Mouse (Mus musculus): Measurements from ENCODE around the gene Zbtb22. TPM values are rescaled to one million over a fixed set of nuclear protein-coding genes. Genes with fewer than 3 reads are reported as not detected.

Gene Zbtb22
- polyA plus RNA-seq, 1 experiment from 2014 or later, result 6.5 TPM

- 0 out of 2 replicates have a peak, but pooled peaks cover 3% of the 10 kb centered on the region for H3K36me3 ChIP-seq (ENCODE audit: control insufficient read depth, insufficient read depth, low read length)
- H3K9ac ChIP-seq (replicated peaks; ENCODE audit: low read depth, low read length), result no peak overlapping the region
- H3K4me3 ChIP-seq (ENCODE audit: low read depth, low read length), result no peak overlapping the region
- peaks cover 9% of the 10 kb centered on the region for H3K4me1 ChIP-seq (ENCODE audit: control insufficient read depth, insufficient read depth, low read length)
- H3K27me3 ChIP-seq (ENCODE audit: control insufficient read depth, insufficient read depth, low read length), result no peaks in the 10 kb centered on the region
- H3K27ac ChIP-seq (ENCODE audit: low read depth, low read length), result no peak overlapping the region
- H3K4me2 ChIP-seq (ENCODE audit: low read depth, low read length), result 0 out of 2 replicates have a peak overlapping the region, but pooled peaks have one; percentile 6
- no peaks in the 10 kb centered on the region for H3K9me3 ChIP-seq (ENCODE audit: control insufficient read depth, low read length)
- no peak for ATAC-seq (ENCODE audit: low read depth)
- 83% methylated on average over 17 of the region's 17 CpGs for WGBS
Observed at GRCm38 (mm10) chr17:33926207-33926932, 10.7 kb downstream of the Zbtb22 start.

GRCm38 (mm10) chr17:33928251-33928947 lies 12.7 kb downstream of the Zbtb22 start:
- no peak overlapping the region for H3K27ac ChIP-seq (ENCODE audit: low read depth, low read length)
- peak overlapping the region; percentile 72 for H3K9ac ChIP-seq (replicated peaks; ENCODE audit: low read depth, low read length)
- no peak for ATAC-seq (ENCODE audit: low read depth)
- H3K4me1 ChIP-seq (ENCODE audit: control insufficient read depth, insufficient read depth, low read length), result peaks cover 9% of the 10 kb centered on the region
- no peaks in the 10 kb centered on the region for H3K27me3 ChIP-seq (ENCODE audit: control insufficient read depth, insufficient read depth, low read length)
- H3K36me3 ChIP-seq (ENCODE audit: control insufficient read depth, insufficient read depth, low read length), result peaks cover 8% of the 10 kb centered on the region; the same call in 1 of the 2 replicates
- peak overlapping the region; percentile 79 for H3K4me2 ChIP-seq (ENCODE audit: low read depth, low read length)
- H3K4me3 ChIP-seq (ENCODE audit: low read depth, low read length), result peak overlapping the region; percentile 65
- H3K9me3 ChIP-seq (ENCODE audit: control insufficient read depth, low read length), result no peaks in the 10 kb centered on the region
- WGBS, result 69% methylated on average over 21 of the region's 21 CpGs

- under 1% methylated on average over 72 of the region's 80 CpGs for WGBS
- Histone ChIP-seq H3K36me3 (ENCODE audit: control insufficient read depth, insufficient read depth, low read length) (peaks cover 13% of the 10 kb centered on the region; the same call in 1 of the 2 replicates), H3K27me3 (ENCODE audit: control insufficient read depth, insufficient read depth, low read length) (no peaks in the 10 kb centered on the region), H3K9me3 (ENCODE audit: control insufficient read depth, low read length) (no peaks in the 10 kb centered on the region), H3K4me3 (ENCODE audit: low read depth, low read length) (peak within 1 kb of the TSS; percentile 65), H3K27ac (ENCODE audit: low read depth, low read length) (peak within 1 kb of the TSS; percentile 88), H3K4me2 (ENCODE audit: low read depth, low read length) (peak within 1 kb of the TSS; percentile 79), H3K9ac (replicated peaks; ENCODE audit: low read depth, low read length) (peak within 1 kb of the TSS; percentile 72), H3K4me1 (ENCODE audit: control insufficient read depth, insufficient read depth, low read length) (peaks cover 9% of the 10 kb centered on the region)
- peak; percentile 89 for ATAC-seq (ENCODE audit: low read depth)
Observed at GRCm38 (mm10) chr17:33929371-33930279, 13.9 kb downstream of the Zbtb22 start, which contains the start of gene Rgl2. Gene Rgl2, plus strand, starts transcription at chr17:33929543.

GRCm38 (mm10) chr17:33930280-33931158 lies 14.8 kb downstream of the Zbtb22 start:
- H3K4me2 ChIP-seq (ENCODE audit: low read depth, low read length), result peak overlapping the region; percentile 79
- no peaks in the 10 kb centered on the region for H3K9me3 ChIP-seq (ENCODE audit: control insufficient read depth, low read length)
- 0% methylated on average over 44 of the region's 45 CpGs for WGBS
- H3K4me1 ChIP-seq (ENCODE audit: control insufficient read depth, insufficient read depth, low read length), result peaks cover 9% of the 10 kb centered on the region
- no peaks in the 10 kb centered on the region for H3K27me3 ChIP-seq (ENCODE audit: control insufficient read depth, insufficient read depth, low read length)
- peak overlapping the region; percentile 72 for H3K9ac ChIP-seq (replicated peaks; ENCODE audit: low read depth, low read length)
- H3K36me3 ChIP-seq (ENCODE audit: control insufficient read depth, insufficient read depth, low read length), result peaks cover 13% of the 10 kb centered on the region; the same call in 1 of the 2 replicates
- 0 out of 2 replicates have a peak, but pooled peaks have one; percentile 10 for ATAC-seq (ENCODE audit: low read depth)
- peak overlapping the region; percentile 88 for H3K27ac ChIP-seq (ENCODE audit: low read depth, low read length)
- peak overlapping the region; percentile 65 for H3K4me3 ChIP-seq (ENCODE audit: low read depth, low read length)

- peaks cover 9% of the 10 kb centered on the region for H3K4me1 ChIP-seq (ENCODE audit: control insufficient read depth, insufficient read depth, low read length)
- no peak for ATAC-seq (ENCODE audit: low read depth)
- no peaks in the 10 kb centered on the region for H3K27me3 ChIP-seq (ENCODE audit: control insufficient read depth, insufficient read depth, low read length)
- H3K9ac ChIP-seq (replicated peaks; ENCODE audit: low read depth, low read length), result peak overlapping the region; percentile 72
- no peaks in the 10 kb centered on the region for H3K9me3 ChIP-seq (ENCODE audit: control insufficient read depth, low read length)
- peak overlapping the region; percentile 65 for H3K4me3 ChIP-seq (ENCODE audit: low read depth, low read length)
- 33% methylated on average over 18 of the region's 18 CpGs for WGBS
- peak overlapping the region; percentile 79 for H3K4me2 ChIP-seq (ENCODE audit: low read depth, low read length)
- H3K27ac ChIP-seq (ENCODE audit: low read depth, low read length), result no peak overlapping the region
- peaks cover 10% of the 10 kb centered on the region; the same call in 1 of the 2 replicates for H3K36me3 ChIP-seq (ENCODE audit: control insufficient read depth, insufficient read depth, low read length)
Observed at GRCm38 (mm10) chr17:33931159-33931866, 15.6 kb downstream of the Zbtb22 start.

GRCm38 (mm10) chr17:33931947-33932346 lies 16.2 kb downstream of the Zbtb22 start:
- H3K27ac ChIP-seq (ENCODE audit: low read depth, low read length), result no peak overlapping the region
- H3K4me2 ChIP-seq (ENCODE audit: low read depth, low read length), result no peak overlapping the region
- H3K27me3 ChIP-seq (ENCODE audit: control insufficient read depth, insufficient read depth, low read length), result no peaks in the 10 kb centered on the region
- H3K9me3 ChIP-seq (ENCODE audit: control insufficient read depth, low read length), result no peaks in the 10 kb centered on the region
- peaks cover 9% of the 10 kb centered on the region for H3K4me1 ChIP-seq (ENCODE audit: control insufficient read depth, insufficient read depth, low read length)
- WGBS, result 93% methylated on average over 11 of the region's 11 CpGs
- H3K4me3 ChIP-seq (ENCODE audit: low read depth, low read length), result no peak overlapping the region
- peaks cover 10% of the 10 kb centered on the region; the same call in 1 of the 2 replicates for H3K36me3 ChIP-seq (ENCODE audit: control insufficient read depth, insufficient read depth, low read length)
- no peak for ATAC-seq (ENCODE audit: low read depth)
- H3K9ac ChIP-seq (replicated peaks; ENCODE audit: low read depth, low read length), result no peak overlapping the region

GRCm38 (mm10) chr17:33932448-33932847 lies 16.7 kb downstream of the Zbtb22 start:
- H3K9me3 ChIP-seq (ENCODE audit: control insufficient read depth, low read length), result no peaks in the 10 kb centered on the region
- 95% methylated on average over 14 of the region's 14 CpGs for WGBS
- H3K4me3 ChIP-seq (ENCODE audit: low read depth, low read length), result no peak overlapping the region
- no peak overlapping the region for H3K9ac ChIP-seq (replicated peaks; ENCODE audit: low read depth, low read length)
- no peak overlapping the region for H3K4me2 ChIP-seq (ENCODE audit: low read depth, low read length)
- H3K4me1 ChIP-seq (ENCODE audit: control insufficient read depth, insufficient read depth, low read length), result peaks cover 9% of the 10 kb centered on the region
- H3K36me3 ChIP-seq (ENCODE audit: control insufficient read depth, insufficient read depth, low read length), result peaks cover 13% of the 10 kb centered on the region; the same call in 1 of the 2 replicates
- ATAC-seq (ENCODE audit: low read depth), result no peak
- no peaks in the 10 kb centered on the region for H3K27me3 ChIP-seq (ENCODE audit: control insufficient read depth, insufficient read depth, low read length)
- H3K27ac ChIP-seq (ENCODE audit: low read depth, low read length), result no peak overlapping the region
